Mouse (Mus musculus) hindbrain, embryonic 14.5 days (tissue): Measurements from ENCODE around the gene Nckap1. TPM values are rescaled to one million over a fixed set of nuclear protein-coding genes. Genes with fewer than 3 reads are reported as not detected.

Experiments used
- ATAC-seq: fragments of 200-750 bp; cut with Nextera tagmentation; 2 replicates; pipeline ENCODE4 v1.8.0; 2017; ENCODE audit warnings: moderate number of reproducible peaks, mild to moderate bottlenecking, moderate TSS enrichment, moderate library complexity; ENCODE audit not compliant: low FRiP score
- DNase-seq: peaks from one replicate; pipeline ENCODE4 v3.0.0-alpha.2; 2015; ENCODE audit warnings: low spot score
- H3K27ac ChIP-seq: fragments of 300-500 bp; sonication (generic); 2 replicates; pipeline ENCODE4 v1.5.1; 2014; ENCODE audit warnings: mild to moderate bottlenecking, moderate library complexity
- H3K27me3 ChIP-seq: fragments of 300-500 bp; sonication (generic); 2 replicates; pipeline ENCODE4 v1.6.1; 2014; ENCODE audit warnings: mild to moderate bottlenecking, low read length, mixed read lengths; ENCODE audit not compliant: control insufficient read depth, insufficient read depth
- H3K36me3 ChIP-seq: fragments of 300-500 bp; sonication (generic); replicated peaks from 2 replicates; pipeline ENCODE4 v1.6.1; 2014; ENCODE audit not compliant: control insufficient read depth, insufficient read depth
- H3K4me1 ChIP-seq: fragments of 300-500 bp; sonication (generic); replicated peaks from 2 replicates; pipeline ENCODE4 v1.6.1; 2014; ENCODE audit warnings: antibody characterized with exemption, low read length, mixed read lengths; ENCODE audit not compliant: control insufficient read depth, insufficient read depth
- H3K4me2 ChIP-seq: fragments of 300-500 bp; sonication (generic); replicated peaks from 2 replicates; pipeline ENCODE4 v1.6.1; 2014; ENCODE audit warnings: mild to moderate bottlenecking, moderate library complexity
- H3K4me3 ChIP-seq: fragments of 300-500 bp; sonication (generic); replicated peaks from 2 replicates; pipeline ENCODE4 v1.5.1; 2014; ENCODE audit warnings: mild to moderate bottlenecking, low read length
- H3K9ac ChIP-seq: fragments of 300-500 bp; sonication (generic); 2 replicates; pipeline ENCODE4 v1.6.1; 2014
- H3K9me3 ChIP-seq: fragments of 300-500 bp; sonication (generic); 2 replicates; pipeline ENCODE4 v1.6.1; 2016; ENCODE audit warnings: low read length; ENCODE audit not compliant: control insufficient read depth
- WGBS: fragments of 180-500 bp; shearing (Covaris S2); extraction: QIAGEN DNeasy Blood & Tissue Kit; methylation state at CpG from one replicate; pipeline ENCODE4 v1.1.7; 2014; 5-methylcytosine and 5-hydroxymethylcytosine counted together
- polyA plus RNA-seq: library from polyadenylated mRNA; unstranded; fragments of >200 nt; fragmentation: Nextera tagmentation; extraction: Ambion mirVana; gene quantifications from 2 replicates; pipeline ENCODE4 v1.2.1, GENCODE M21; 2014

Nckap1 gene
- polyA plus RNA-seq, 1 experiment from 2014 or later = 105 TPM

DNA sequence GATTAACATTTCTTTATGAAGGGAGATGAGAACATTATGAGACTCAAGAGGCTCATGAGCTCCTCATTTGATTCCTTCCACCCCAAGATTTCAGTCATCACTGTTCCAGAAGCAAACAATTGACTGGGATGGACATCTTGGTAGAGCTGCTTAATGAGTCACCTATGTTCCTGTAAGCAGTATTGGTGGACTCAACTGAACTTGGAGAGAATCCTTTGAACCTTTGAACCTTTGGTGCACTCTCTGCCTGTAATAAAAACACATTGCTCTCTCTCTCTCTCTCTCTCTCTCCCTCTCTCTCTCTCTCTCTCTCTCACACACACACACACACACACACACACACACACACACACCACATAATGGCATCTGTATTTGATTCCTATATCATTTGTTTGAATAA lies 19.4 kb upstream of the Nckap1 start:
- Histone ChIP-seq H3K36me3 (no peaks in the 10 kb centered on the region), H3K4me2 (no peak overlapping the region), H3K9me3 (no peaks in the 10 kb centered on the region), H3K27me3 (no peaks in the 10 kb centered on the region), H3K4me3 (no peak overlapping the region), H3K4me1 (no peaks in the 10 kb centered on the region), H3K27ac (no peak overlapping the region), H3K9ac (no peak overlapping the region)
- no peak for ATAC-seq
- DNase-seq = no peak

DNA sequence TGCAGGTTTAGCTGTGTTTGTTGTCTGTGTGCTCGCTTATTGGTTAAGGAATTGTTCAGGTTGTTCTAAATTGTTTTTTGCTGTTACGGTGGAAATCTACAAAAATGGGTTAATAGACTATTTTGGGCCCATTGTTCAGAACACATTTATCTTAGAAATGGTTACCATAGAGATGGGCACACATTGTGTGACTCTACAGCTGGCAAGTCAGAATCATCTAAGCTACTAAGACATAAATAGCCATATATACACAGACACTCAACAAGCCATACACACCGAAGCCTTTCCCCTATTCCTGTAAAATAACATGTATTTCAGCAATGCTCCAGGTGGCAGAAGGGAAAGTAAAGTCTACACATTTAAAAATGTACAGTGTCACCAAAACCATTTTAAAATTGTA lies 18.7 kb upstream of the Nckap1 start:
- H3K4me2 ChIP-seq = no peak overlapping the region
- no peaks in the 10 kb centered on the region for H3K36me3 ChIP-seq
- H3K9me3 ChIP-seq = no peaks in the 10 kb centered on the region
- ATAC-seq (no peak), DNase-seq (no peak)
- WGBS = 93% methylated on average over 3 of the region's 3 CpGs
- no peak overlapping the region for H3K4me3 ChIP-seq
- no peak overlapping the region for H3K27ac ChIP-seq
- no peak overlapping the region for H3K9ac ChIP-seq
- H3K4me1 ChIP-seq = no peaks in the 10 kb centered on the region
- no peaks in the 10 kb centered on the region for H3K27me3 ChIP-seq

- Histone ChIP-seq H3K27ac (no peak overlapping the region), H3K4me2 (no peak overlapping the region), H3K27me3 (no peaks in the 10 kb centered on the region), H3K36me3 (no peaks in the 10 kb centered on the region), H3K9ac (no peak overlapping the region), H3K9me3 (no peaks in the 10 kb centered on the region), H3K4me3 (no peak overlapping the region), H3K4me1 (no peaks in the 10 kb centered on the region)
- WGBS = 70% methylated on average over 5 of the region's 5 CpGs
- no peak for ATAC-seq
- no peak for DNase-seq
Measured at GRCm38 (mm10) chr2:80596960-80597359, 15.8 kb upstream of the Nckap1 start.

DNA sequence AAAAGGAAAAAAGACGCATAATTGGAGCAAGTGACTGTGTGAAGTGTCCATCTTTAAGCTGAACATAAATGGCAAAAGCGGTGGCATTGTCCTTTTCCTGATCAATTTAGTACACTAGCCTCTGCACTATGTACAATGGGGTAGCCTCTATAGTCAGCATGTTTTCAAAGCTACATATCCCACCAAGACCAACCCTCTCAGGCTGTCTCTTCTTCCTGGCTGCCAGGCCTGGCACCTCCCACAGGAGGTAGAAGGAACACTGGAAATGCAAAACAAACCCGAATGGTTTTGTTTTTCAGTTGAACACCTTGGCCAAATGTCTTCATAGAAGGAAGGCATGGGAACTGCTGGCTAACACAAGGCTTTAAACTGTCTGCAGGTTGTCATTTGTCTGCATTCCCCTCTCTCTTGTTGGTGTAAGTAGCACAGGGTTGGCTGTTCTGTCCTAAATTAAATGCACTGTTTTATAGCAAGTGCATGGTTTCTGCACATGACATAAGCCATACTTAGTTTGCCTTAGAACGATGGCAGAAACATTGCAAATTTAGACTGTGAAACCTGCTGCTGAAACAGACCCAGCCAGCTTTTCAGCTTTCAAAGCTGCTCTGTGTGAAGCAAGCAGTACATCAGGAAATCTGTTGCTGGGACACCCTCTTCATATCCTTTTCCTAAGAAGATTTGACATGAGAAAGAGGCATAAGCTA lies 13.2 kb upstream of the Nckap1 start:
- no peak for ATAC-seq

GRCm38 (mm10) chr2:80582356-80582755 lies 1.2 kb upstream of the Nckap1 start:
- 84% methylated on average over 3 of the region's 3 CpGs for WGBS
- H3K4me3 ChIP-seq = no peak overlapping the region
- no peaks in the 10 kb centered on the region for H3K36me3 ChIP-seq
- no peak for DNase-seq
- no peak for ATAC-seq
- H3K4me1 ChIP-seq = peaks cover 15% of the 10 kb centered on the region
- no peak overlapping the region for H3K9ac ChIP-seq
- H3K27ac ChIP-seq = no peak overlapping the region
- no peak overlapping the region for H3K4me2 ChIP-seq
- no peaks in the 10 kb centered on the region for H3K9me3 ChIP-seq
- no peaks in the 10 kb centered on the region for H3K27me3 ChIP-seq

More for the DNA sequence above, 13.2 kb upstream of the Nckap1 start:
- H3K36me3 ChIP-seq = no peaks in the 10 kb centered on the region
- H3K9ac ChIP-seq = no peak overlapping the region
- H3K27ac ChIP-seq = no peak overlapping the region
- H3K27me3 ChIP-seq = no peaks in the 10 kb centered on the region
- 78% methylated on average over 4 of the region's 4 CpGs for WGBS
- no peaks in the 10 kb centered on the region for H3K9me3 ChIP-seq
- no peak overlapping the region for H3K4me3 ChIP-seq
- DNase-seq = no peak
- H3K4me1 ChIP-seq = no peaks in the 10 kb centered on the region
- no peak overlapping the region for H3K4me2 ChIP-seq

GRCm38 (mm10) chr2:80580311-80580961 lies 744 bp downstream of the Nckap1 start:
- under 1% methylated on average over 56 of the region's 65 CpGs for WGBS
- H3K9ac ChIP-seq = peak overlapping the region; percentile 96
- H3K4me1 ChIP-seq = peaks cover 15% of the 10 kb centered on the region
- H3K27me3 ChIP-seq = no peaks in the 10 kb centered on the region
- DNase-seq (peak; percentile 42), ATAC-seq (peak; percentile 80)
- peak overlapping the region; percentile 89 for H3K4me3 ChIP-seq
- no peaks in the 10 kb centered on the region for H3K36me3 ChIP-seq
- peak overlapping the region; percentile 83 for H3K4me2 ChIP-seq
- peak overlapping the region; percentile 96 for H3K27ac ChIP-seq
- H3K9me3 ChIP-seq = no peaks in the 10 kb centered on the region

- Histone ChIP-seq H3K27ac (no peak overlapping the region), H3K4me3 (peak overlapping the region; percentile 89), H3K36me3 (no peaks in the 10 kb centered on the region), H3K9ac (peak overlapping the region; percentile 96), H3K27me3 (no peaks in the 10 kb centered on the region), H3K4me2 (peak overlapping the region; percentile 83), H3K9me3 (no peaks in the 10 kb centered on the region), H3K4me1 (peaks cover 15% of the 10 kb centered on the region)
- 47% methylated on average over 6 of the region's 6 CpGs for WGBS
- ATAC-seq = no peak
- no peak for DNase-seq
Measured at GRCm38 (mm10) chr2:80579253-80579891, 1.8 kb downstream of the Nckap1 start.

DNA sequence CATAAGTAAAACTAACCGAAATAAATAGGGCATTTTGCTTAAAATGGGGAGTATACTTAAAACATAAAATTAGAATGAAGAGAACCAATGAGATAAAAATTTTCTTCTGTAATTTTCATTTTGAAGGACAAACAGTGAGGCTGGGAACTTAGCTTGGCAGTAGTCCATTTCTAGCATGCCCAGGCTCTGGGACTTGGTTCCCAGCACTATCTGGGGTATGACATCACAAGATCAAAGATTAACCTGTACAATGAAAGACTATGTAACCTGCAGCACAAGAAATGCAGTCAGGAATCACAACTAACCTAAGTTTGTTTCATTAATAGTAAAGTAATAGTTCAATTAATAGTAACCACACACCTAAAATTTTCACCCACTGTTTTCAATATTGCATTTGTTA lies 3.9 kb downstream of the Nckap1 start:
- Histone ChIP-seq H3K27me3 (no peaks in the 10 kb centered on the region), H3K9me3 (no peaks in the 10 kb centered on the region), H3K36me3 (no peaks in the 10 kb centered on the region), H3K4me1 (peaks cover 15% of the 10 kb centered on the region), H3K9ac (no peak overlapping the region), H3K4me3 (no peak overlapping the region), H3K4me2 (no peak overlapping the region), H3K27ac (no peak overlapping the region)
- DNase-seq (no peak), ATAC-seq (no peak)
- 98% methylated on average over 1 of the region's 1 CpGs for WGBS

DNA sequence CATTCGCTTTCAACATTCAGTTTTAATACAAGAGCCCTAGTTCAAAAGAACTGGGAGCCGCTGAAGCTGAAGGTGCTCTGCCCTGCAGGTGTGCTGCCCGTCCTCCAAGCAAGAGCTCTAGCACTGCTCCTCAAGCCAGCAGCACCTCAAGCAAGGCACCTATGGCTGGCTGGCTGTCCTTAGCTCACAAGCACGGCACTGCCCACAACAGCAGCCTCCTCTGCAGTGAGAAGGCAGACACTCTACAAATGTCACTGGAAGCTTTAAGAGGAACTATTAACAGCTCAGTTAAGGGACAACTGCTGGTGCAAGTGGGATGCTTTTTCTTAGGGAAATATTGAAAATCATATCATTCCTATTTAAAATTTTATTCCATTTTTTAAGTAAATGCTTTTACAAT lies 10.5 kb downstream of the Nckap1 start:
- H3K4me3 ChIP-seq = no peak overlapping the region
- H3K4me2 ChIP-seq = no peak overlapping the region
- ATAC-seq (no peak), DNase-seq (no peak)
- H3K9ac ChIP-seq = no peak overlapping the region
- H3K27ac ChIP-seq = no peak overlapping the region
- H3K27me3 ChIP-seq = no peaks in the 10 kb centered on the region
- no peaks in the 10 kb centered on the region; the same call in 1 of the 2 replicates for H3K36me3 ChIP-seq
- WGBS = 80% methylated on average over 4 of the region's 4 CpGs
- H3K4me1 ChIP-seq = no peaks in the 10 kb centered on the region; the same call in 1 of the 2 replicates
- H3K9me3 ChIP-seq = no peaks in the 10 kb centered on the region
